Mouse (Mus musculus) urinary bladder, adult 18-20 months (tissue): ENCODE measurements around the gene Slc16a1.
"Not testable (repeated sequence)": the region's sequence is repeated elsewhere in the genome, so short reads cannot be mapped to it uniquely, and the experiment has no call there.

Experiments
- DNase-seq, 2 experiments: peaks; one replicate each; pipeline ENCODE4 v3.0.0; 2022; ENCODE audit warnings: low spot score in 2 of 2, mixed read lengths in 2 of 2

The Slc16a1 gene

DNA sequence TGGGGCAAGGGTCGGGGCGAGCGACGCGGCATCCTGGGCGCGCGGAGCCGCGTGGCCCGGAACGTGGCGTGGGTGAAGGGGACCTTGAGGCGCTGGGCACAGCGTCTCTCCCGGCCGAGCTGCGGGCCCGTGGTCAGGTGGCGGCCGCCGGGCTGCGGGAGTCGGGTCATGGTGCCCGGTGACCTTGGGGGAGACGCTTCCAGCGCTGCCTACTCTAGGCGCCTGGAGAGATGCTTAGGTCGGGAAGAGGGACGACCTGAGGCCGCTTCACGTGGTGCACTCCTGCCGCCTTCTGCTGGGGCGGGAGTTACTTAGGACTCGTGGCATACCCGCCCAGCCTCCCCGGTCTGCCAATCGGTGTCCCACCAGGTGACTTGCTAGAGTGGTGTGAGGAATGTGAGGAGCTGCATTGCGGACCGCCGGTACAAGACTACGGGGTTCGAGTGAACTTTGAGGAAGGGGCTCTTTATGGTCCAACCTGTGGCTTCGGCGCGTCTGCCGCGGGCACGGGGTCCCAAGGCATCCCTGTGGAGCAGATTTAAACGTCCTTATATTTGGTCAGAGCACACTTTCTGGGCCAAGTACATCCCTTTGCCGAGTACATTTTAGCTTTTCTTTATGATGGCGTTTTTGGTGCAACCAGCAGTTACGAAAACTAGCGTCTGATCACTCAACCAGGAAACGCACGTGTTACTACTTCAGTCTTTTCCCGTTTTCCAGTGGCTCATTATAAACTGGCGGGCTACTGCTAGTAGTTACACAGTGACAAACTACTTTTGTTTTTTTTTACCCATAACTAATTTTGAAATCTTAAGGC lies 672 bp downstream of the Slc16a1 start:
- peak; percentile 40 to 58 for DNase-seq

- DNase-seq: no peak
These were observed 1.4 kb downstream of the Slc16a1 start for GRCm38 (mm10) chr3:104639749-104640368.

GRCm38 (mm10) chr3:104640855-104641254 lies 2.4 kb downstream of the Slc16a1 start:
- no peak for DNase-seq

GRCm38 (mm10) chr3:104641313-104641712 lies 2.8 kb downstream of the Slc16a1 start:
- DNase-seq: no peak

- DNase-seq: no peak
These were observed 4.6 kb downstream of the Slc16a1 start for GRCm38 (mm10) chr3:104643113-104643512.

DNA sequence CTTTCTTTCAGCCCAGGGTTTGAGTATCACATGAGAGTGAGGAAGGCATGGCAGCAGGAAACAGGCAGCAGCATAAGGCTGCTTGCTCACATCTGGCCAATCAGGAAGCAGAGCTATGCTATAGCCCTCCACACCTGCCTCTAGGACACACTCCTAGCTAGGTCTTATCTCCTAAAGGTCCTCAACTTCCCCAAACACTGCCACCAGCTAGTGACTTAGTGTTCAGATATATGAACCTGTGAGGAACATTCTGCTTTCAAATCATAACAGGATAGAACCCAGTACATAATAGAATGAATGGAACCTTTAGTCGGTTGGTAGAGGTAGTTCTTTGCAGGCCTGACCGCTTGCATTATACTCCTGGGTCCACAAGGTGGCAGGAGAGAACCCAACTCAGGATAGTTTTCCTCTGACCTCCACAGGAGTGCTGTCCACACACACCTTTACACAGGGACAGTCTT lies 5.4 kb downstream of the Slc16a1 start:
- DNase-seq: peak in 1 of 2 experiments; percentile 31

- DNase-seq: no peak
These were observed 5.9 kb downstream of the Slc16a1 start for GRCm38 (mm10) chr3:104644371-104644770.

DNA sequence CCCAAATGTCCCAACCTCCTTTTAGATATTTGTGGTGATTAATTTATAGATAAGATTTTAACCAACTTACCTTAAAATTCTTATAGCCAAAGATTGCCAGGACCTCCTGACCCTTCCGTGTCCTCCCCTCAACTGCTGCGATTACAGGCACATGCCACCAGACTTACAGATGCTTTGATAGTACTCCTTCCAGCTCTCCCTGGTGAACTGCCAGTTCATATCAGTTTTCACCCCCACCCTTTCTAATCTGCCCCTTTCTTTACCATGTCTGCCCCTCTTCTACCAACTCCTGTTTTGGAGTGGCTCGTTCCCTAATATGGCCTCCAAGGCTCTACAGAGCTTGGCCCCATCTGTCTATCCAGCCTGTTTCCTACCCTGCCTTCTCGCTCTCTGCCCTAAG lies 15.8 kb downstream of the Slc16a1 start:
- no peak for DNase-seq

GRCm38 (mm10) chr3:104654921-104655320 lies 16.5 kb downstream of the Slc16a1 start:
- DNase-seq: no peak

- DNase-seq: no peak
These were observed 20.2 kb downstream of the Slc16a1 start for GRCm38 (mm10) chr3:104658706-104659105.

DNA sequence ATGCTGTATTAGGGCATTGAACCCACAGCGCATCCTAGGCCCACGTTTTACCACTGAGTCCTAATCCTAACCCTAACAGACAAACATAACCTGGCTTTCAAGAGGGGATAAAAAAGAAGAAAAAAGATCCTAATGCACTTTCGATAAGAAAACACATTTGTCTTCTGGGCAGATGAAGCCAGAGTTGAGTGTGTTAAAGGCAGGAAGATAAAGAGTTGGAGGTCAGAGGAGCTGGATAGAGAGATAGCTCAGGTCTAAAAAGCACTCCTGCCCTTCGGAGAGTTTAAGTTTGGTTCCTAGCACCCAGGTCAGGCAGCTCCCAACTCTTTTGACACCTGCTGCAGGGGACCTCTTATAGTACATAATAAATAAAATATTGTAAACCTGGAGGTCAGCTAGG lies 21.3 kb downstream of the Slc16a1 start:
- DNase-seq: no peak

DNA sequence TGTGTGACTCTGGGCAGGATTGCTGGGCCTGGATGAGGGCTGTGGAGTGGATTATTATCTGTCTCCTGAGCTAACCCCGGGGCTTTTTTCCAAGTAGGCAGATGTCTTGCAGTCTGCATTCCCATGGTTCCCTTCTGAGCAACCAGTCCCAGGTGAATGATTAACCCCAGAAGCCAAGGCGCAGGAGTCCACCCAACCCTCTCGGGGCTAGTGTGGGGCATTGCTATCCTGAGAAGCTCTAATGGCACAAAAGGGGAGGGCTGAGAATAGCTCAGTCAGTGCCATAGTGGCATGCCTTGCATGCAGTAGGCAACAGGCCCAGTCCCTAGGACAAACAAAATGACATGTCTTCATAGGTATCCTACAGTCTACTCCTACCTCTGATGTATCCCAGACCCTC lies 22.1 kb downstream of the Slc16a1 start:
- DNase-seq: no peak

- DNase-seq: no peak
These were observed 23.5 kb downstream of the Slc16a1 start for GRCm38 (mm10) chr3:104662007-104662406.

DNA sequence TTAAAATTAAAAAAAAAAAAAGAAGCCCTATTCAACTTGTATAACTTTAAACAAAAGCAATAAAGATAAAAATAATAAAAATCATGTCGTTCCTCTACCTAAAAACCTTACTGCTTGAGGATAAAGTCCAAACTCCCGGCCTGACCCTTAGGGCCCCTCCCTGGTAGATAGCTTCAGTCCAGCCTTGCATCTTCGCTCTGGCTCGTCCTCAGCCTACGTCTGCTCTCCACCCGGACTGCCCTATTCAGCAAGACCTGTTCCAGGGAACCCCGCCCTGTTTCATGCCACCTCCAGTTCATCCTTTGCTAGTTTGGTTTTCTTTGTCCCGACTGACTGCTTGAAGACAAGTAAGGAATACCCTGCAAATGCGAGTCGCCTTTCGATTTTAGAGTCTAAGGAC lies 24.5 kb downstream of the Slc16a1 start:
- DNase-seq: no peak

DNA sequence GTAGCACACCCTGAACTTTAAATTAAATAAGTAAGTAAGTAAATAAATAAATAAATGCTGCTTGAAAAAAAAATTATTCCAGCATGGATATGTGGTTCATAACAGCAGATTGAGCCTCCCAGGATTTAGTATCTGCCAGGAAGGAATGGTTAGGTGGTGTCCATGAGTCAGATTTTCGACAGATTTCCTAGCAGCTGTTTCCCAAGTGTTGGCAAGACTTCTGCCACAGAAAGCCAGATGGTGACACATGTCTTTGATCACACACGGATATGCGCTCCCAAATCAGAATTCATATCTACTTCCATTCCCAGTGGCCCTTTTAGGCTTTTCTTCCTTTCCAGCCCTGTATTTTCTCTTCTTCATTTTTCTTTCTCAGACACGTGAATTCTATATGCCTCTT lies 28.5 kb downstream of the Slc16a1 start:
- peak in 1 of 2 experiments; percentile 42 for DNase-seq

GRCm38 (mm10) chr3:104667451-104667850 lies 29.0 kb downstream of the Slc16a1 start:
- no peak for DNase-seq

DNA sequence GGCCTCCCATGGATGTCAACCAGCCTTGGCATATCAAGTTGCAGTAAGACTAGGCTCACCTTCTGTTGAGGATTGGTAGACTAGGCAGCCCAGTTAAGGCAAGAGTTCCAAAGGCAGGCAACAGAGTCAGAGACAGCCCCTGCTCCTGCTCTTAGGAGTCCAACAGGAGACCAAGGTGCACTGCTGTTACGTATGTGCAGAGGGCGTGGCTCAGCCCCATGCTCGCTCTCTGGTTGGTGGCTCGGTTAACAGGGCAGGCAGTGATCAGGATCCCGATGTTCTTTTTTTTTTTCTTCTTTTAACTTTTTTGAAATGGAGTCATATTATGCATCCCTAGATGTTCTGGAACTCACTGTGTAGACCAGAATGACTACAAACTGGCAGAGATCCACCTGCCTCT lies 30.5 kb downstream of the Slc16a1 start:
- DNase-seq: no peak

DNA sequence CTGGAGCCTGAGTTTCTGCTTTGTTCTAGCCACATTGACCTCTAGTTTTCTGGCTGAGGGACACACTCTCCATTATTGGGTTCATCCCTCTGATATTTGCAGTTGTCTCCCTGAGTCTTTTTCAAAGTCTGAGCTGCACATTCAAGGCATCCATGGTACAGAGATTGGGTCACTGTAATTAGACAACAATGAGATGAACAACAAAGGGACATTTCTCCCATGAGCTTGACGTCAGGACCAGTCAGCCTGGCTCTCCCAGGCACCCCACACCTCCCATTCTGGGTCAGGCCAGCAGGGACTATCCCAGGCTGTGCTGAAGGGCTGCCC lies 31.4 kb downstream of the Slc16a1 start:
- no peak for DNase-seq

DNA sequence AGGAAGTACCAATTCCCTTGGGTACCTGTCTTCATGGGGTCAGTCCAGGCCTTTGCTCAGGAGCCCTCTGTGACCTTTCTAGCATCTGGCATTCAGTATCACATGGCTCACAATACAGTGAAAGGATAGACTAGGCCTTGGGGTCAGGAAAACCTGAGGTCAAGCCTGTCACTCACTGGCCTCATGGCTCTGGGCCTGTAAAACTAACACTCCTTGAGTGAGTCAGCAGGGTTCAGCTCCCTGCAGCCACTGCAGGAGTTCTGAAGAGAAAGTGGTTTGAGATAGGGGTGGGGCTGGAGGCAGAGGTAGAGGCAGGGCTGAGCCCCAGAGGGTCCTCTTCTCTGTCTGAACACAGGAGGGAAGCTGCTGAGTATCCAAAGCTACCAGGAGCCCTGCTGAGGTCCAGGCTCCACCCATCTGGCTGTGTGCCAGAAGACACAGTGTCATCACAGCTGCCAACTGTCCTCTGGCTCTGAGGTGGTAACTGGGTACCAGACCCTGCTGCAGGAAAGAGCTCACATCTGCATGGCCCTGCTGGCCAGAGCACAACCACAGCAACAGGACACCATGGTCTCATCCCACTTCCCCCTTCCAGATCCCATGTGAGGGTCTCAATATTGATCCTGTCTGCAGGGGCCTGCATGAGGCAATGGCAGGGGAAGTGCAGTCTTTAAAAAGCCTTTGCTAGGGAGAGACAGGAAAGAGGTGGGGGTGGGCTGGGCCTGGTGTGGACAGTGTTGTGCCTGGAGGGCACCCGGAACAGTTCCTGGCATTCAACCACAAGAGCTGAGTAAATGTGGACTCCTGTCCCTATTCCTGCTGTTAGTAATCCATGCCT lies 31.9 kb downstream of the Slc16a1 start:
- not testable (repeated sequence) for DNase-seq

GRCm38 (mm10) chr3:104671543-104671942 lies 33.1 kb downstream of the Slc16a1 start:
- no peak for DNase-seq

- DNase-seq: no peak
These were observed 33.6 kb downstream of the Slc16a1 start for GRCm38 (mm10) chr3:104672041-104672440.

DNA sequence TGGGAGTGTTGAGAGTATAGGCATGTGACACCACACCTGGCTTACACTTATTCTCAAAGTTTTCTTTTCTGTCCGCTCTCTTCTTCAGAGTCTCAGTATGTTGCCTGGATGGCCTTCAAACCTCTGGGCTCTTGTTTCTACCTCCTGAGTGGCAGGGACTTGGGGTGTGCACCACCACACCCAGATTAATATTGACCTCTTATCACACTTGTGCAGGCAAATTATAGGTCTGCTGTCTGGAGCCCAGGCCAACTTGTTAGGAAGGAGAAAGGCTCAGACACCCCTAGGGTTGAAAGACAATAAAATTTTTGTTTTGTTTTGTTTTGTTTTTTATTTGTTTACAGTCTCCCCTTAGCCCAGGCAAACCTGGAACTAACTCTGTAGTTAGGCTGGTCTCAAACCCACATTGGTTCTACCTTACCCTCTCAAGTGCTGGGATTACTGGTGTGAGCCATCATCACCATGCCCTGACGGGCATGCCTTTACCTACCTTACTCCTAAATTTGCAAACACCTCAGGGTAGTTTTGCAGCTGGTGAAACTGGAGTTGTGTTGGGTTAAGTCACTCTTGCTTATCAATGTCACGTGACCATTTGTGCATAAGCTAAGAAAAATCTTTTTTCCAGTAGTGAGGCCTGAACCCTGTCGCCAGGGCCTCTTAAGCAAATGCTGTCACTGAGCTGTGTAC lies 35.3 kb downstream of the Slc16a1 start:
- DNase-seq: no peak
